7 mouse cellular contexts compared by ENCODE assay signal in the genomic region with DNA sequence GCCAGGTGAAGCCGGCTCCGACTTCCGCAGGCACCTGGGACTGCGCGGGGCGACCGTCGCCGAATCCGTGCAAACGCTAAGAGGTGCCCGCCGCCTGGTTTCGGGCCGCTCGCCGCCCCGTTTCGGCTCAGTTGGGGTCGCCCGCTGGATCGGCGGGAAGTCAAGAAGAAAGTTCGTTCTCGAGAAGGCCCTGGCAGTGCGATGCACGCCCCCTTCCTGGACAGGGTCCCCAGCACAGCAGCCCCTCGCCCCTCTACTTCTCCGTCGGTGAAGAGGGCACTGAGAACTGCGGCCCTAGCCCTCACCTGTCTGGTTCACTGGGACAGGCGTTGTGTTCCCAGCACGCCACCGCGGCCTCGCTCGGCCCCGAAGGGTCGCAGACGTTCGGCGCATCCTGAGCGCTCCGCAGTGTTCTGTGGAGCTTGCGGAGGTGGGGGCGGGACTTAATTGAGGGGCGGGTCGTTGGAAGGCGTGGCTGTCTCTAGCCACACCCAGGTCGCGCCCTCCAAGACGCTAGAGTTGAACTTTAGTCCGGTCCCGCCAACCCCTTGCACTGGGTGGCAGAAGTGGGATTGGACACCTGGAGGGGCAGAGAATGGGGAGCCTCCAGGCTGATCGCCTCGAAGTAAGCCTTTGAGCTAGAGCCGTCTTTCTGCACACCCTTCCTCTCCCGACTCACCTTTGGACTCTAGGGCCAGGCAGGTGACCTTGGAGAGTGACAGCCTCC. TPM values are rescaled to one million over a fixed set of nuclear protein-coding genes. Genes with fewer than 3 reads are reported as not detected.
DNase-seq lines count a peak whose midpoint lies in the region; ATAC-seq and TF ChIP-seq lines count a peak whose summit lies in the region.

No protein-coding gene starts in this region.

- H3K4me2 ChIP-seq in heart, postnatal 0 days (ENCODE audit: low read depth, low read length) = peak overlapping the region; percentile 66
- peak overlapping the region; percentile 50 for H3K4me2 ChIP-seq in midbrain, embryonic 11.5 days

- peak; percentile 13 for DNase-seq in brain, adult 2 months (ENCODE audit: low read depth, low spot score)
- DNase-seq in heart, postnatal 0 days (ENCODE audit: low spot score) = no peak
- peak; percentile 69 to 79 for DNase-seq in kidney, postnatal 4 days
- DNase-seq in midbrain, embryonic 11.5 days (ENCODE audit: low spot score, missing footprints) = peak; percentile 94
- peak; percentile 86 for DNase-seq in splenic B cell, adult 2 months (ENCODE audit: low read depth, low spot score)
- DNase-seq in left cerebral cortex, adult 9 months (ENCODE audit: low spot score in 2 of 2) = no peak

- H3K4me3 ChIP-seq in ES-Bruce4 (ENCODE audit: low read depth, low read length) = peak overlapping the region; percentile 57
- H3K4me3 ChIP-seq in heart, postnatal 0 days (ENCODE audit: low read depth, low read length) = peak overlapping the region; percentile 46
- H3K4me3 ChIP-seq in midbrain, embryonic 11.5 days (ENCODE audit: low read depth, low read length) = peak overlapping the region; percentile 27

- H3K36me3 ChIP-seq in ES-Bruce4 (ENCODE audit: control insufficient read depth, insufficient read depth, low read length, poor library complexity, severe bottlenecking) = no peaks in the 10 kb centered on the region
- no peaks in the 10 kb centered on the region for H3K36me3 ChIP-seq in heart, postnatal 0 days (replicated peaks; ENCODE audit: control insufficient read depth, insufficient read depth, low read length)
- no peaks in the 10 kb centered on the region for H3K36me3 ChIP-seq in midbrain, embryonic 11.5 days (ENCODE audit: control insufficient read depth, insufficient read depth, low read length)
- no peaks in the 10 kb centered on the region for H3K36me3 ChIP-seq in splenic B cell, adult 2 months (ENCODE audit: control insufficient read depth, insufficient read depth, low read length, poor library complexity, severe bottlenecking)

- TF ChIP-seq POLR2A in ES-Bruce4 (IDR thresholded peaks at IDR 0.05; ENCODE audit: insufficient read depth, low read length) = no peak

- peaks cover 2% of the 10 kb centered on the region for H3K4me1 ChIP-seq in ES-Bruce4 (ENCODE audit: control insufficient read depth, insufficient read depth, low read length)
- peaks cover 17% of the 10 kb centered on the region; the same call in 1 of the 2 replicates for H3K4me1 ChIP-seq in heart, postnatal 0 days (ENCODE audit: control insufficient read depth, insufficient read depth)
- H3K4me1 ChIP-seq in midbrain, embryonic 11.5 days (ENCODE audit: control insufficient read depth, insufficient read depth, low read length) = peaks cover 10% of the 10 kb centered on the region

- no peaks in the 10 kb centered on the region for H3K27me3 ChIP-seq in ES-Bruce4 (ENCODE audit: control insufficient read depth, insufficient read depth, low read length, poor library complexity, severe bottlenecking)
- H3K27me3 ChIP-seq in heart, postnatal 0 days (ENCODE audit: control insufficient read depth, insufficient read depth, low read length) = peaks cover 23% of the 10 kb centered on the region
- peaks cover 26% of the 10 kb centered on the region for H3K27me3 ChIP-seq in midbrain, embryonic 11.5 days (ENCODE audit: control insufficient read depth, insufficient read depth, low read length)
- no peaks in the 10 kb centered on the region for H3K27me3 ChIP-seq in splenic B cell, adult 2 months (ENCODE audit: control insufficient read depth, insufficient read depth, low read length, poor library complexity, severe bottlenecking)

- no peak for TF ChIP-seq EP300 in ES-Bruce4 (IDR thresholded peaks at IDR 0.05; ENCODE audit: insufficient read depth, low read depth, low read length)
- no peak for TF ChIP-seq EP300 in heart, postnatal 0 days (IDR thresholded peaks at IDR 0.05; ENCODE audit: low read depth)

- 0 out of 2 replicates have a peak overlapping the region, but pooled peaks have one; percentile 12 for H3K9ac ChIP-seq in ES-Bruce4 (ENCODE audit: low read depth, poor library complexity, severe bottlenecking)
- peak overlapping the region; percentile 34; the same call in 1 of the 2 replicates for H3K9ac ChIP-seq in heart, postnatal 0 days (replicated peaks; ENCODE audit: low read depth, low read length)
- peak overlapping the region; percentile 33; the same call in 1 of the 2 replicates for H3K9ac ChIP-seq in midbrain, embryonic 11.5 days (ENCODE audit: low read length)

- H3K9me3 ChIP-seq in ES-Bruce4 (replicated peaks; ENCODE audit: control insufficient read depth, insufficient read depth, low read length, poor library complexity, severe bottlenecking) = no peaks in the 10 kb centered on the region
- H3K9me3 ChIP-seq in heart, postnatal 0 days (replicated peaks; ENCODE audit: control insufficient read depth, low read length) = no peaks in the 10 kb centered on the region
- no peaks in the 10 kb centered on the region for H3K9me3 ChIP-seq in midbrain, embryonic 11.5 days (ENCODE audit: control insufficient read depth, low read length)

- WGBS in heart, postnatal 0 days = 2% methylated on average over 58 of the region's 58 CpGs
- 1% methylated on average over 58 of the region's 58 CpGs for WGBS in midbrain, embryonic 11.5 days

- no peak for TF ChIP-seq CTCF in ES-Bruce4 (IDR thresholded peaks at IDR 0.05; ENCODE audit: low read depth, low read length)
- TF ChIP-seq CTCF in heart, postnatal 0 days (IDR thresholded peaks at IDR 0.05; ENCODE audit: low read depth) = no peak

- peak; percentile 34; the same call in 1 of the 2 replicates for ATAC-seq in heart, postnatal 0 days (ENCODE audit: insufficient read depth, low read depth)
- peak; percentile 69 for ATAC-seq in midbrain, embryonic 11.5 days (ENCODE audit: low FRiP score)

- H3K27ac ChIP-seq in ES-Bruce4 (ENCODE audit: insufficient read depth, low read length) = no peak overlapping the region
- no peak overlapping the region for H3K27ac ChIP-seq in heart, postnatal 0 days (ENCODE audit: low read depth)
- no peak overlapping the region for H3K27ac ChIP-seq in midbrain, embryonic 11.5 days (ENCODE audit: low read depth, low read length)

RNA-seq across cellular contexts. Expression of gene Susd3, which starts 0.6 kb away (rescaled TPM):
- polyA plus RNA-seq in ES-Bruce4 (2011; ENCODE audit: insufficient read depth, insufficient read length, low read depth, missing spikeins) = not detected in 2 replicates
- total RNA-seq in heart, postnatal 0 days (2014; rRNA removed; ENCODE audit: low replicate concordance) = 0.43 and 0.46 TPM in 2 replicates
- 0.75 and 0.99 TPM in 2 replicates for polyA plus RNA-seq in heart, postnatal 0 days (2015; fragmentation: Nextera tagmentation; extraction: Ambion mirVana)
- 0.81 and 1.1 TPM in 2 replicates for polyA plus RNA-seq in midbrain, embryonic 11.5 days (2014; fragmentation: Nextera tagmentation; extraction: Ambion mirVana)

RNA-seq across cellular contexts. Expression of gene Card19, which starts 32.1 kb away (rescaled TPM):
- 21.6 and 22.1 TPM in 2 replicates for polyA plus RNA-seq in ES-Bruce4 (2011; ENCODE audit: insufficient read depth, insufficient read length, low read depth, missing spikeins)
- 114 and 136 TPM in 2 replicates for total RNA-seq in heart, postnatal 0 days (2014; rRNA removed; ENCODE audit: low replicate concordance)
- polyA plus RNA-seq in heart, postnatal 0 days (2015; fragmentation: Nextera tagmentation; extraction: Ambion mirVana) = 188 TPM in 2 replicates
- polyA plus RNA-seq in midbrain, embryonic 11.5 days (2014; fragmentation: Nextera tagmentation; extraction: Ambion mirVana) = 17.1 and 18.0 TPM in 2 replicates

Comparison
In these comparisons a context has a peak if more than half of its experiments do, and no peak if none do; other contexts are left out.
1. DNase-seq: peak in brain, adult 2 months (single experiment), kidney, postnatal 4 days (2 of 2), midbrain, embryonic 11.5 days (single experiment) and splenic B cell, adult 2 months (single experiment); none in heart, postnatal 0 days (single experiment) and left cerebral cortex, adult 9 months (0 of 2).
2. Peak in every context shown above with its lines, with median percentiles within 50 percentile points of each other: H3K4me3 ChIP-seq and H3K9ac ChIP-seq.